Mouse (Mus musculus): ENCODE measurements around the gene Mtor.

DNA sequence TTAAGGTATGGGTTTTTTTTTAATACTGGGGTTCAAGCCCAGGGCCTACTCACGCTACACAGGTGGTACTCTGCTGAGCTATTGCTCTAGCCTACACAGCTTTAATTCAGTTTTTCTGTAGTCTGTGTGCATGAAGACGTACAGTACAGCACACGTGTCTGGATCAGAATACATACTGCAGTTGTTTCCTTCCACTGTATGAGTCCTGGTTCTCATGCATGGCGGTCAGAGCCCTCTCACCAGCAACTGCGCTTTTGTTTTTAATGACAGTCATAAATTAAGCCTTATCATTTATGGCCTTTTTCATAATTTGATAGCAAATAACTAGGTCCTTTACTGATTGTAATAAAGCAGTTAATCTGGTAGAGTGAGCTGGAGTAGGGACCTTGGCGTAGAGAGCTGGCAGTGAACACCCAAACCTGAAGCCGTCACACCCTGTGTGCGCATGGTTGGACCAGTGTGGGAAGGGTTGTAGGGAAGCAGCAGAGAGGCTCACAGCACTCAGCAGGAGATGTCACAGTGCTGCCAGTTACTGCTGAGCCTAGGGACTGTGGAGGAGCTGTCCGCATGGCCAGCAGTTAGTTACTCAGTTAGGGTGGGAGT, 122.4 kb downstream of the Mtor start:
- TF ChIP-seq CTCF (IDR thresholded peaks at IDR 0.05; ENCODE audit: low read depth) (no peak), EP300 (optimal IDR thresholded peaks at IDR 0.05) (no peak)
